Mouse (Mus musculus): Measurements from ENCODE around the gene Clca2. TPM values are rescaled to one million over a fixed set of nuclear protein-coding genes. Genes with fewer than 3 reads are reported as not detected.
"Not testable (repeated sequence)": the region's sequence is repeated elsewhere in the genome, so short reads cannot be mapped to it uniquely, and the experiment has no call there.

Clca2 gene
- total RNA-seq, 1 experiment from 2014 or later, result not detected

DNA sequence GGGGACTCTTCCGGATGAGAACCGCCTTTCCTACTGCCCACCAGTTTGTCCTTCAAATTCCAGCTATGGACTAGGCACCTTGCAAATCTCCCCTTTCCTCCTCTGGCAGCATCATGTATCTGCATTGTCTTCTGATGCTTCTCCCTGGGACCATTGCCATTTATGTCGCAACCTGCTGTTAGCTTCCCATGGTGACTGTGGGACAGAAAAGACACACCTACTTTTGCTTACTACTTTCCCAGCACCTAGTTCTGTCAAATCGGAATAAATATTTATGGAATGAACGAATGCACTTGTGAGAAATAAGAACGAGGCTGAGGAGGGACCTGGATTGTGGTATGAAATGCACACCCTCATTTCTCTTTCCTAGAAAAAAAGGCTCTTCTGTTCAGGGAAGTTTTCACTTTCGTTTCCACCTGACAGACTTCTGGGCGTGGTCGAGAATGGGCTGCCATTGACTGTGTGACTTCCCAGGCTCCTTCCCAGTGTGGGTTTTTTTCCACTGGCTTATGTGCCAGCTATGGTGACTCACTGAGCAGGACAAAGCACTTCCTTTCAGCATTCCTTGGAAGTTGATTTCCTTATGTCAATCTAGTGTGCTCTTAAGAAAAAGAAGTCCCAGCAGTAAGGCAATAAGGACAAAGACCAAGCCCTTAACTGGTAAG lies 2.8 kb upstream of the Clca2 start:
- no peak for ATAC-seq (ENCODE audit: extremely low read depth, insufficient number of reproducible peaks, low FRiP score, poor library complexity, severe bottlenecking)

DNA sequence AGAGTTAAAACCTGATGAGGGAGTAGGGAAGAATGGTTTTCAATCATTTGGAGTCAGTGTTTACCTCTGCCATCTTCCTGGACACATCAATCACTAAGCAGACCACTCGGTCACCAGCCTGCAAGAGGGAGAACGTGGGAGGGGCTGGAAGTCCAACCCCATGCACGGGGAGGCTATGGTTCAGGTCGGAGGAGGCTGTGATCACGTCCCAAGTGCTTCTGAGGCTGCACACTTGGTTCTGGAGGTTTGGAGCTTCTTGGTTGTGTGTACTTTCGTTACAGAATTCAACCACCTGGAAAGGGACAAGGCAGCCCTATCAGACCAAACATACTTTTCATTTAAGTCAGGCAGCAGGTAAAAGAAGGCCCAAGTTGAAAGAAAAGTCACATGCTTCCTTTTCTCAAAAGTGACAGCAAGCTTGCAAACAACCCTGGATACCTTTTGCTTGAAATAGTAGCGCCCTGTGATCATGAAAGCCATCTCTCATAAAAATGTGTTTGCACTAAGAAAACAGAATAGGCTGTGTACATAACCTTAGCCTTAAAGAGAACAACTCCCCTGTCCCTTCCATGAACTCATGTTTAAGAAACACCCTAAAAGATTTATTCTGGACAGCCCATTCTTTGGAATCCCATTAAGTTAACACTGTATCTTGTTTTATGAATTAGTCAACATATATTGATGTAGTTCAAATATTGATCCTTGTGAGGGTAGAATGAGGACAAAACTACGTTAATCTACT lies 11.2 kb downstream of the Clca2 start:
- ATAC-seq (ENCODE audit: extremely low read depth, insufficient number of reproducible peaks, low FRiP score, poor library complexity, severe bottlenecking), result no peak

DNA sequence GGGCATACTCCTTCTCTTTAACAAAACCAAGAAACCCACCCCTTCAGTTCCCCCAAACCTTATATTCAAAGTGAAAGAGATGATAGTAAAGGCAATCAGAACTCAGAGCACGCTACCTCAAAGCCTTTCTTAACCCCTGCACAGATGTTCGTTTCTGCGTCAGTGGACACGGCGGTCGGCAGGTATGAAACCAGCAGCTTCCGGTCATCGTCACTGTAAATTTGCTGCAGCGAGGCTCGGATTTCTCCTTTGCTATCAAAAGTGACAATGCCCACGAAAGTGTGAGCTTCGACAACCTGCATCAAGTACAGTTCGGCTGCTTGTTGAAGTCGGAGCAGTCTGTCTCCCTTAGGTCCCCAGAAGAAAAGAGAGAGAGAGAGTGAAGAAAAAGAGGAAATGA lies 13.1 kb downstream of the Clca2 start:
- no peak for ATAC-seq (ENCODE audit: extremely low read depth, insufficient number of reproducible peaks, low FRiP score, poor library complexity, severe bottlenecking)

DNA sequence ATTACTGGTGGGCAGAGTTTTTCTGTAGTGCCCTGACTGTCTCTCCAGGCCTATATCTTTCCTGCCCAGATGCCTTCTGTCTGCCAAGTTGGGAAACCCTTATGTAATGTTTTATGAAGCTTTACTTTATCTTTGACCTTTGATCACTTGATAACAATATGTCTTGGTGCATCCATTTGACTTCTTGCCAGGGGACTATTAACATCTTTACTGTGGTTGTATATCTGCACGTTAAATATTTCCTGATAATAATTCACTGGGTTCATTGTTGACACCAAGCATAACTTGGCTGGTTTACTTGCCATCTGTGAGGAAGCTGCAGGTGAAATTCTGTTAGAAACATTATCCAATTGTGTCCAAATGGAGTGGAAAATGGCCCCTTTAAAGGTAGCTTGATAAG lies 16.2 kb downstream of the Clca2 start:
- no peak for ATAC-seq (ENCODE audit: extremely low read depth, insufficient number of reproducible peaks, low FRiP score, poor library complexity, severe bottlenecking)

DNA sequence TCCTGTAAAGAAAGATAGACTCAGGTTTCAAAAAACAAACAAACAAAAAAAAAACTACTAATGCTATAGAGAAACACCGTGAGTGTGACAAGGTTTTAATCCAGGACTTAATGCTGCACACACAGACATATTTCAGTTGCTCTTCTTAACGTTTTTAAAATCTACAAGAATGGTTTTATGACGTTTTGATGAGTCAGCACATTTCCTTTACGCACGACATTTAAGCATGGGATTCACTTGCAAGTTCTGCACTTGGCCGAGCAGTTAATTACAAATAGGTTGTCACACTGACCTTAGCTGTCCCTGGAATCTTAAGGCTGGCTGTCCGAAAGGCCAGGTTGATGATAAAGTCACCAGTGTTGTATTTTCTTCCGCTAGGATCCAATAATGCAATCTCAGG lies 18.3 kb downstream of the Clca2 start:
- no peak for ATAC-seq (ENCODE audit: extremely low read depth, insufficient number of reproducible peaks, low FRiP score, poor library complexity, severe bottlenecking)

DNA sequence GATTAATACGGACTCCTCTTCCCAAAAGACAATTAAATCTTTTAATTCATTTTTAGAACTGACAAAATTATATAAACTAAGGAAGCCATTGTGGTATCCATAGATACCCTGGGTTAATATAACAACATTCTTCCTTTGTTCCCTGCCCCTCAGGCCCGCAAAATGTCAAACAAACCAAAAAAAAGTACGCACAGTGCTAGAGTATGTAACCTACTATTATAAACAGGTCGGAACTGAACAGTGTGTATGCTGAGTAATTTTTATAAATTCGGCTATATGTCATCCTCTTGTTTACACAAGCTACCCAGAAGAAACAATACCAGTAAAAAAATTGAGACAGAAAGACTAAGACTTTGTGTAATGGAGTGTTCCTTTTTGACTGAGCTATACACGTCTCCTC lies 20.8 kb downstream of the Clca2 start:
- no peak for ATAC-seq (ENCODE audit: extremely low read depth, insufficient number of reproducible peaks, low FRiP score, poor library complexity, severe bottlenecking)

DNA sequence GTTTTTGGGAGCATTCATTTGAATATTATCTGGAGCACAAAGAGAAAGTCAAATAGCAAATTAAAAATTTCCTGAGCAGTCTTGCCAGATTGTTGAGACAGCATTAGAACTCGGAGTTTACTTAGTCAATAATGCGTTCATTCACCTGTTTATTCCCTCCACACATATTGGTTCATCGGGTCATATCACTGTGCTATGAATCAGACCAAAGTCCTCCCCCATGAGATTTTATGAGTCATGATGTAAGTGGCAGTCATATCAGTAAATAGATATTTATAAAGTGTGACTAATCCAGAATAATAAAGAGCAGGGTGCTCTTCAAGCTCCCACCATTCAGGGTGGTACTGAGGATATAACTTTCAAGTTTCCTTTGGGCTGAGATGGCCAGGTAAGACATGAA lies 26.9 kb downstream of the Clca2 start:
- no peak for ATAC-seq (ENCODE audit: extremely low read depth, insufficient number of reproducible peaks, low FRiP score, poor library complexity, severe bottlenecking)

DNA sequence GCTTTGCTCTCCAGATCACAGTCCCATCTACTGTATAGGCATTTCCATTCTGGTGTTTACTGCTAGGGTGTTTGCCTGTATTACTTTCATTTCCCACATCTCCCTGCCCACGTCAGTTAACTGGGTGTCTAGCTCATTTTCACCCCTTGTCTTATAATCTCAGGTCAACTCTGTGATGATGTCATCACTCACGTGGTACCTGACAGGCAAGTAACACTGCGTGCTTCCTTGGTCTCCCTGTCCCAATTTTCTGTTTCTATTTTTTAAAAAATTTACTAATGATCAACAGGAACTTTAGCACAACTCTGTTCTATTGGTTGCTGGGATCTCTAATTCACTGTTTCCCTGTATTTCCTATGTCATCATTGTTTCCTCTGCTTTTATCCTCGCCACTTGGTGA lies 30.3 kb downstream of the Clca2 start:
- no peak for ATAC-seq (ENCODE audit: extremely low read depth, insufficient number of reproducible peaks, low FRiP score, poor library complexity, severe bottlenecking)

DNA sequence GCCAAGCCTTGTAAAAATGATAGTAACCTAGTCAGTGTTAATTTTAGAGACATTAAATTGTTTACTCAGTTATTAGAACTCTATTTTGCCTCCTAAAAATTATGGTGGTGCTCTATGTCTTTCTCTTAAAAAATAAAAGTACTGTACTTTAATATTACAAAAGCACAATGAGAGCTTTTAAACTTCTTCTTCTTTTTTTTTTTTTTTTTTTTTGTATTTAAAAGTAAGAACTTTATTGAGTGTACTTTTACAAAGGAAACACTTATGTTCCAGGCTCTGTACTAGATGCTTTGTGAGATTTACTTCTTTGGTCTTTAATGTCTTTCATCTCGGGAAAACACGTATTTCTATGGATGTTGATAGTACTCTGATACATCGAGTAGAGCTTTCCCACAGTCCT lies 44.1 kb downstream of the Clca2 start:
- not testable (repeated sequence) for ATAC-seq (ENCODE audit: extremely low read depth, insufficient number of reproducible peaks, low FRiP score, poor library complexity, severe bottlenecking)

DNA sequence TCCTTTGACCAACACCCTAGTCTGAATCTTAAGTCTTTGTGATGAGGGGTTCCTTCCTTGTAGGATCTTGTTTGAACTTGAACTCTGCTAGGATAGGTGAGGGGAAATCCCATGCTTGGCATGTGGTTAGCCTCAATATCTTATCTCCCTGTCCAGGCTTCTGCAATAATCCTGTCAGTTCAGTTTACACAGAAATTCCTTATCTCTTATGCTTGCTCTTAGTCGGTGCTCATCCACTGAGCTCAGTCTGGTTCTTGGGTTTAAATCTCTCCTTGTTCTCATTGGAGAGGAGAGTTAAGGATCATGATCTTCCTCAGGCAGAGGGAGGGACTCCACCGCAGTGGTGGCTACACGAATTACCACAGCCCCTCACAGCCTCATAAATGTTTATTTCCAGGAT lies 49.4 kb downstream of the Clca2 start:
- ATAC-seq (ENCODE audit: extremely low read depth, insufficient number of reproducible peaks, low FRiP score, poor library complexity, severe bottlenecking), result no peak

DNA sequence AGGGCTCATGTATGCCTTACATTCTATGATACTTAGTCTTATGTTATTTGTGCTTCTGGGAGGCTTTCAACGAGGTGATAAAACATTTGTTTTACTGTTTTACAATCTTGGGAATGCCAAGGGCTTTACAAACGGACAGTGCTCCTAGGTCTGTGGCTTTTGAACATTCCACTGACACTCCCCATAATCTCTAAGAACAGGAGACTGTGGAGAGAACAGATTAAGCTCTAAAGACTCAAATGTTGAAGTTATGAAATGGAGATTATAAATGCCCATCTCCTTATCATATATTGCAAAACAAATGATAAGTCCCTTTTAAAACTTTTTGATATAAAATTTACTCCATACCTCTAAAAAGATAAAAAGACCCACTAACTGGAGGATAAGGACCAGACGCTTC lies 60.4 kb downstream of the Clca2 start:
- no peak for ATAC-seq (ENCODE audit: extremely low read depth, insufficient number of reproducible peaks, low FRiP score, poor library complexity, severe bottlenecking)

DNA sequence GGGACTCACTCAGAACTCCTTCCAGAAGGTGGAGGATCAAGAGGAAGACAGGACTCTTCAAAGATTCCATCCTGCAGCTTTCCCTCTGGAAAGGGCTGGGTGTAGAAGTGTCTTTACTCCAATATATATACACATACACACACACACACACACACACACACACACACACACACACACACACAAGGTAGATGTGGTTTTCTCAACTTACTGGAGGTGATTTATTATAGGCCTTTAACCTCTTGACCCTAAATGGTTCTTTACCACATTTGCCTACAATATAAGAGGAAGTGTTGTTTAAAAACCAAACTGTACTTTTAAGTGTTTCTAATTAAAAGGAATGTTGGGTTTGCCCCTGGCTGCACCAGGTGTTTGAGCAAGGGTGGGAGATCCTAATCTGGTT lies 66.6 kb downstream of the Clca2 start, which contains the start of gene Clca1:
Clca1 (minus strand) TSS at position 101 of the 400 bp plus-strand sequence.
- no peak for ATAC-seq (ENCODE audit: extremely low read depth, insufficient number of reproducible peaks, low FRiP score, poor library complexity, severe bottlenecking)

DNA sequence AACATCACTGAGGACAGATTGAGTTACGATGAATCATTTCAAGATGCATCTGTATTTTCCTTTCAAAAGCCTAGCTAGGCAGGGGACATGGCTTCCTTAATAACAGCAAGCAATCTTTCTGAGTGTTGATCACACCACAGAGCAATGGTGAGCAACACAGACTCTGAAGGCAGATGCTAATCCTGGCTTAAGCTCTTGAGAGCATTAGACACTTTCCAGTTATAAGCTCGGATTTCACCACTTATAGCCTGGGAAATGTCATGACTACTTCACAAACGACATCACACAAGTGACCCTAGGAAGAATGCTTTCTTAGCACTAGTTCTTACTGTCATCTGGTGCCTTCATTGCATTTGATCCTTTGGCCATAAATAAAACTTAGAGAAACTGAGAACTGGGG lies 71.2 kb downstream of the Clca2 start:
- no peak for ATAC-seq (ENCODE audit: extremely low read depth, insufficient number of reproducible peaks, low FRiP score, poor library complexity, severe bottlenecking)

DNA sequence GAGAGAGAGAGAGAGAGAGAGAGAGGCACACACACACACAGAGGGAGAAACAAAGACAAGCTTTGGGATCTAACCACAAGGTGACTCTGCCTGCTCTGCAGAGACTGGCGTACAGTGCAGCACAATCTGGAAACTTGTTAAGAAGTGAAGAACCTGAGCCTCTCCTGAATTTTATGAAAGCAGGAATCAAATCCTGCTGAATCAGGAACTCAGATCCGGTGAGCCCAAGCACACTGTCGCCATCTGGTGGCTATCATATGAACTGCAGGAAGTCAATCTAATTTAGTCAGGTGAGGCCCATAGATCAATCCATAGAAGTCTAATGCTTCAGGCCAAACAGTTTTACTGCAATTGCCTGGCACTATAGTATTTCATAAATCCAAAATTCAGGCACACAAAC lies 72.5 kb downstream of the Clca2 start:
- ATAC-seq (ENCODE audit: extremely low read depth, insufficient number of reproducible peaks, low FRiP score, poor library complexity, severe bottlenecking), result no peak

Other genes starting within 250 kb of the Clca2 start
- gene Clca4b, start 166.9 kb downstream of the Clca2 start, total RNA-seq (2017), result 0.25 TPM in 1 of 2 replicates, not detected in the other
- 0.35 TPM in 1 of 2 replicates, not detected in the other for gene Clca4a, start 124.4 kb downstream of the Clca2 start, total RNA-seq (2017)
- gene Clca1, start 66.7 kb downstream of the Clca2 start, total RNA-seq (2017), result not detected in 2 replicates
- 20.5 and 22.7 TPM in 2 replicates for gene Odf2l, start 19.1 kb upstream of the Clca2 start, total RNA-seq (2017)
- not detected in 2 replicates for gene Col24a1, start 193.0 kb upstream of the Clca2 start, total RNA-seq (2017)

Data from neutrophil, adult 5-6 weeks (primary cell).